ENCODE assay signal across 47 mouse cellular contexts in the genomic region with DNA sequence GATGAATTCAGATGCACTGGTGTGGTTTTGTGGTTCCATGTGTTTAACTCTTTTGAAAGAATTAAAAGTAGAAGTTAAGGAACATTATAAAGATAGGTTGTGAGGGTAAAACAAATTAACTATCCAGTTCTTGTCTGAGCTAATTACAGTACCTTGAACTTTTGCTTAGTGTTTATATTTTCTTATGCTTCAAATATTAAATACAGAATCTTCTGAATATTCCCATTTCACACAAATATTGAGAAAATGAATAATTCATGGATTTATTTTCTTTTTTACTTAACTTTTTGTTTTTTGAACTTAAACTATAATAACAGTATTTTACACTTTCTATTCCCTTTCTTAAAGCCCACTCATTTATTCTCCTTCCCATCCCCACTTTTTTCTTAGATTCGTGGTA. TPM values are rescaled to one million over a fixed set of nuclear protein-coding genes. Genes with fewer than 3 reads are reported as not detected.
"Had no signal": no experiment of that assay in that cellular context is flagged by ENCODE, and none has a peak within 500 bp of the region (broad histone marks: within the 10 kb centered on the region; RNA-seq: fewer than 3 reads in every experiment).

No protein-coding gene starts in this region.

- DNase-seq: left cerebral cortex, postnatal 4 days; liver; liver, embryonic 13.5 days; liver, postnatal 0 days; lung, adult 18-20 months; lung, adult 2 months; lung, embryonic 14.5 days; lung, postnatal 10 days; lung, postnatal 14 days; lung, postnatal 36 days; lung, postnatal 4 days; midbrain, embryonic 14.5 days had no signal

- H3K27ac ChIP-seq: limb, embryonic 10.5 days; limb, embryonic 12.5 days; limb, embryonic 13.5 days; limb, embryonic 15.5 days; liver, embryonic 12.5 days; liver, embryonic 13.5 days; liver, embryonic 14.5 days; liver, embryonic 15.5 days; lung, embryonic 15.5 days; macrophage; midbrain, embryonic 10.5 days; midbrain, embryonic 12.5 days; midbrain, embryonic 13.5 days; midbrain, embryonic 15.5 days; neural tube, embryonic 12.5 days had no signal

- H3K4me3 ChIP-seq: limb, embryonic 10.5 days; limb, embryonic 12.5 days; limb, embryonic 13.5 days; limb, embryonic 15.5 days; liver, embryonic 12.5 days; liver, embryonic 13.5 days; liver, embryonic 15.5 days; lung, embryonic 15.5 days; megakaryocyte, embryonic 14.5 days; midbrain, embryonic 10.5 days; midbrain, embryonic 12.5 days; midbrain, embryonic 13.5 days; midbrain, embryonic 15.5 days; myocyte; neural tube, embryonic 12.5 days had no signal

- H3K9me3 ChIP-seq: limb, embryonic 10.5 days; limb, embryonic 12.5 days; limb, embryonic 13.5 days; limb, embryonic 15.5 days; liver, embryonic 12.5 days; liver, embryonic 13.5 days; liver, embryonic 15.5 days; lung, embryonic 15.5 days; megakaryocyte, embryonic 14.5 days; midbrain, embryonic 10.5 days; midbrain, embryonic 12.5 days; midbrain, embryonic 13.5 days; midbrain, embryonic 15.5 days; neural tube, embryonic 12.5 days had no signal

- H3K9ac ChIP-seq: limb, embryonic 12.5 days; limb, embryonic 13.5 days; limb, embryonic 15.5 days; liver, embryonic 12.5 days; liver, embryonic 13.5 days; liver, embryonic 14.5 days; liver, embryonic 15.5 days; liver, postnatal 0 days; lung, embryonic 14.5 days; lung, embryonic 15.5 days; midbrain, embryonic 12.5 days; midbrain, embryonic 13.5 days; midbrain, embryonic 15.5 days; neural tube, embryonic 12.5 days had no signal

- H3K36me3 ChIP-seq: limb, embryonic 10.5 days; limb, embryonic 12.5 days; limb, embryonic 13.5 days; limb, embryonic 15.5 days; liver, embryonic 12.5 days; liver, embryonic 13.5 days; liver, embryonic 15.5 days; lung, embryonic 15.5 days; midbrain, embryonic 10.5 days; midbrain, embryonic 12.5 days; midbrain, embryonic 13.5 days; midbrain, embryonic 15.5 days; neural tube, embryonic 12.5 days had no signal

- H3K27me3 ChIP-seq: limb, embryonic 12.5 days; limb, embryonic 13.5 days; limb, embryonic 15.5 days; liver, embryonic 12.5 days; liver, embryonic 13.5 days; liver, embryonic 15.5 days; lung, embryonic 15.5 days; megakaryocyte, embryonic 14.5 days; midbrain, embryonic 12.5 days; midbrain, embryonic 13.5 days; midbrain, embryonic 15.5 days; neural tube, embryonic 12.5 days had no signal

- H3K4me1 ChIP-seq: limb, embryonic 10.5 days; limb, embryonic 12.5 days; limb, embryonic 13.5 days; limb, embryonic 15.5 days; liver, embryonic 12.5 days; liver, embryonic 13.5 days; liver, embryonic 15.5 days; lung, embryonic 15.5 days; megakaryocyte, embryonic 14.5 days; midbrain, embryonic 10.5 days; midbrain, embryonic 12.5 days; midbrain, embryonic 13.5 days; midbrain, embryonic 15.5 days; neural tube, embryonic 12.5 days had no signal

RNA-seq across cellular contexts. Expression of gene Olfr24, which starts 8.2 kb away (rescaled TPM):
- total RNA-seq: left cerebral cortex, postnatal 10 days; left cerebral cortex, postnatal 14 days; left cerebral cortex, postnatal 25 days; left cerebral cortex, postnatal 36 days; left cerebral cortex, postnatal 4 days; liver, adult 2 months; megakaryocyte progenitor cell, adult 5-6 weeks; megakaryocyte, adult 5-6 weeks; megakaryocyte-erythroid progenitor cell, adult 5-6 weeks; midbrain, postnatal 0 days; monocyte, adult 5-6 weeks had no signal
- polyA plus RNA-seq: limb, embryonic 10.5 days; limb, embryonic 11.5 days; limb, embryonic 12.5 days; limb, embryonic 13.5 days; limb, embryonic 14.5 days; limb, embryonic 15.5 days; liver, adult 2 months; liver, embryonic 11.5 days; liver, embryonic 12.5 days; liver, embryonic 13.5 days; liver, embryonic 14.5 days; liver, embryonic 15.5 days; liver, embryonic 16.5 days; liver, postnatal 0 days; lung, adult 2 months; lung, embryonic 14.5 days; lung, embryonic 15.5 days; lung, embryonic 16.5 days; lung, postnatal 0 days; macrophage; midbrain, embryonic 10.5 days; midbrain, embryonic 11.5 days; midbrain, embryonic 12.5 days; midbrain, embryonic 13.5 days; midbrain, embryonic 14.5 days; midbrain, embryonic 15.5 days; midbrain, embryonic 16.5 days; midbrain, postnatal 0 days; myocyte; neural tube, embryonic 11.5 days; neural tube, embryonic 12.5 days had no signal
